Mouse (Mus musculus): ENCODE measurements at regions not wholly inside any gene's neighbourhood (a gene's known extent, or its start where the extent isn't known, plus 50 kb on each side); places are given as distances from the start of the nearest gene placed in this dataset.

GRCm38 (mm10) chr10:16650120-16650519, 1072.9 kb upstream of the Cited2 start:
- ATAC-seq = no peak
- Histone ChIP-seq H3K27me3 (replicated peaks; ENCODE audit: control insufficient read depth, insufficient read depth, low read length) (no peaks in the 10 kb centered on the region), H3K9ac (ENCODE audit: low read depth, low read length) (no peak overlapping the region), H3K4me2 (ENCODE audit: low read length) (no peak overlapping the region), H3K4me3 (ENCODE audit: low read length) (no peak overlapping the region), H3K27ac (ENCODE audit: low read depth, low read length) (no peak overlapping the region), H3K4me1 (ENCODE audit: control insufficient read depth, insufficient read depth, low read depth, low read length) (no peaks in the 10 kb centered on the region), H3K36me3 (ENCODE audit: control insufficient read depth, insufficient read depth, low read length) (no peaks in the 10 kb centered on the region), H3K9me3 (ENCODE audit: control insufficient read depth, low read length) (no peaks in the 10 kb centered on the region)
- 76% methylated on average over 1 of the region's 1 CpGs for WGBS

- no peaks in the 10 kb centered on the region for H3K9me3 ChIP-seq (ENCODE audit: control insufficient read depth, low read length)
- no peak for ATAC-seq
- H3K27me3 ChIP-seq (replicated peaks; ENCODE audit: control insufficient read depth, insufficient read depth, low read length) = no peaks in the 10 kb centered on the region
- WGBS = 92% methylated on average over 4 of the region's 4 CpGs
- H3K9ac ChIP-seq (ENCODE audit: low read depth, low read length) = no peak overlapping the region
- no peak overlapping the region for H3K4me2 ChIP-seq (ENCODE audit: low read length)
- H3K4me1 ChIP-seq (ENCODE audit: control insufficient read depth, insufficient read depth, low read depth, low read length) = no peaks in the 10 kb centered on the region
- no peak overlapping the region for H3K4me3 ChIP-seq (ENCODE audit: low read length)
- no peak overlapping the region for H3K27ac ChIP-seq (ENCODE audit: low read depth, low read length)
- no peaks in the 10 kb centered on the region for H3K36me3 ChIP-seq (ENCODE audit: control insufficient read depth, insufficient read depth, low read length)
These were observed 1070.6 kb upstream of the Cited2 start for GRCm38 (mm10) chr10:16652450-16652849.

DNA sequence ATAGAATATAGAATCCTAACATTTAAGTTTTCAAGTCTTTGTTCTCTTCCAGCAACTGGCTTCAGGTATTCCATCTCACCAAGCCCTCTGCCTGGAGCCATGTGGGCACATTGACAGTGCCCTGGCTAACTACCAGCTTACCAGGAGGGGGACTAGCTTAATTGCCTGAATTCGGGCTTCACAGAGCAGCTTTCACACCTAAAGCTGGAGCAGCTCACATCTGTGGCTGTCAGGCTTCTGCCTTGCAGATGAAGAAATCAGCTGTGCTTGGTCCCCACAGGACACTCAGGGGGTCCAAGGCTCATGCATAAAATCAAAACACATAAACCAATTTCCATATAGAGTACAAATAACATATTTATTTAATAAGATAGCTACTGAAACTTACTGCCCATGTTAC, 1058.5 kb upstream of the Cited2 start:
- no peak overlapping the region for H3K27ac ChIP-seq (ENCODE audit: low read depth, low read length)
- peak; percentile 82 for ATAC-seq
- no peaks in the 10 kb centered on the region for H3K4me1 ChIP-seq (ENCODE audit: control insufficient read depth, insufficient read depth, low read depth, low read length)
- H3K27me3 ChIP-seq (replicated peaks; ENCODE audit: control insufficient read depth, insufficient read depth, low read length) = no peaks in the 10 kb centered on the region
- 27% methylated on average over 1 of the region's 1 CpGs for WGBS
- H3K9me3 ChIP-seq (ENCODE audit: control insufficient read depth, low read length) = no peaks in the 10 kb centered on the region
- no peak overlapping the region for H3K4me3 ChIP-seq (ENCODE audit: low read length)
- H3K36me3 ChIP-seq (ENCODE audit: control insufficient read depth, insufficient read depth, low read length) = no peaks in the 10 kb centered on the region
- no peak overlapping the region for H3K4me2 ChIP-seq (ENCODE audit: low read length)
- H3K9ac ChIP-seq (ENCODE audit: low read depth, low read length) = no peak overlapping the region

DNA sequence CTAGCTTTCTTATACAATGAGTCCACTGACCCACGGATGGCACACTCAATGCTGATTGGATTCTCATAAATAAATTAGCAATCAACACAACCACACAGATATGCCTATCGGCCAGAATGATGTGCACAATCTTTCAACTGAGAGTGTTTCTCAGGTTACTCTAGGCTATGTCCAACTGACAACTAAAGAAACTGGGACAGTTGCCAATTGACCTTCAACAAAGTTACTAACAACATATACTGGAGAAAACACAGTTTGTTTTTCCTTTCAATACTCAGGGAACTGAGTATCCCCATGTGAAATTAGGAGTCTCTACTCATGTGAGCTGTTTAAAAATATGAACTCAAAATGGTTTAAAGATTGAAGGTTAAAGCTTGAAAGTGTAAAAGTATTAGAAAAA, 1052.7 kb upstream of the Cited2 start:
- no peak for ATAC-seq

GRCm38 (mm10) chr10:16681001-16681400, 1042.0 kb upstream of the Cited2 start:
- H3K9ac ChIP-seq (ENCODE audit: low read depth, low read length) = no peak overlapping the region
- H3K4me3 ChIP-seq (ENCODE audit: low read length) = no peak overlapping the region
- no peaks in the 10 kb centered on the region for H3K36me3 ChIP-seq (ENCODE audit: control insufficient read depth, insufficient read depth, low read length)
- 88% methylated on average over 3 of the region's 3 CpGs for WGBS
- no peaks in the 10 kb centered on the region for H3K27me3 ChIP-seq (replicated peaks; ENCODE audit: control insufficient read depth, insufficient read depth, low read length)
- H3K9me3 ChIP-seq (ENCODE audit: control insufficient read depth, low read length) = no peaks in the 10 kb centered on the region
- H3K4me1 ChIP-seq (ENCODE audit: control insufficient read depth, insufficient read depth, low read depth, low read length) = no peaks in the 10 kb centered on the region
- H3K27ac ChIP-seq (ENCODE audit: low read depth, low read length) = no peak overlapping the region
- H3K4me2 ChIP-seq (ENCODE audit: low read length) = no peak overlapping the region
- ATAC-seq = no peak

More for the DNA sequence above, 1052.7 kb upstream of the Cited2 start:
- no peak overlapping the region for H3K4me2 ChIP-seq (ENCODE audit: low read length)
- H3K27ac ChIP-seq (ENCODE audit: low read depth, low read length) = no peak overlapping the region
- no peaks in the 10 kb centered on the region for H3K36me3 ChIP-seq (ENCODE audit: control insufficient read depth, insufficient read depth, low read length)
- no peaks in the 10 kb centered on the region for H3K27me3 ChIP-seq (replicated peaks; ENCODE audit: control insufficient read depth, insufficient read depth, low read length)
- H3K4me1 ChIP-seq (ENCODE audit: control insufficient read depth, insufficient read depth, low read depth, low read length) = no peaks in the 10 kb centered on the region
- no peaks in the 10 kb centered on the region for H3K9me3 ChIP-seq (ENCODE audit: control insufficient read depth, low read length)
- H3K9ac ChIP-seq (ENCODE audit: low read depth, low read length) = no peak overlapping the region
- H3K4me3 ChIP-seq (ENCODE audit: low read length) = no peak overlapping the region
- WGBS = 42% methylated on average over 2 of the region's 2 CpGs

GRCm38 (mm10) chr10:16685352-16685751, 1037.7 kb upstream of the Cited2 start:
- Histone ChIP-seq H3K4me2 (ENCODE audit: low read length) (no peak overlapping the region), H3K9ac (ENCODE audit: low read depth, low read length) (no peak overlapping the region), H3K27me3 (replicated peaks; ENCODE audit: control insufficient read depth, insufficient read depth, low read length) (no peaks in the 10 kb centered on the region), H3K4me3 (ENCODE audit: low read length) (no peak overlapping the region), H3K9me3 (ENCODE audit: control insufficient read depth, low read length) (no peaks in the 10 kb centered on the region), H3K27ac (ENCODE audit: low read depth, low read length) (no peak overlapping the region), H3K4me1 (ENCODE audit: control insufficient read depth, insufficient read depth, low read depth, low read length) (no peaks in the 10 kb centered on the region), H3K36me3 (ENCODE audit: control insufficient read depth, insufficient read depth, low read length) (no peaks in the 10 kb centered on the region)
- WGBS = 96% methylated on average over 1 of the region's 1 CpGs
- ATAC-seq = no peak

DNA sequence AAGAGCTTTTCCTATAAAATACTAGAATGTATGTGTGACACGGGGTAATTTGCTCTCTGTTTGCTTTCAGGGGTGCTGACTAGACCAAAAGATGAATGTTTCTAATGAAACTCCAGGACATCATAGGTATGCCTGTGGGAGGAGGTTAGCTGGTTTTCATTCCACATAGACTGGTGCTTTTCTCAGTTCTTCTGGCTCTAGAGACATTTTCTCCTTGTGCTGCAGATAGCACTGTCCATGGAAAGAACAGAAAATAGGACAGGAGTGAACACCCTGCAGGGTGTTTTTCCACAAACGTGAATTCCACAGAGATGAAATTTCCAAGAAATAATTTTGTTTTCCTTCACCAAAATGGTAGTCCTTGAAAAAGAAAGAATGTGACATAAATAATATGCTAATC, 1016.0 kb upstream of the Cited2 start:
- H3K9me3 ChIP-seq (ENCODE audit: control insufficient read depth, low read length) = no peaks in the 10 kb centered on the region
- H3K9ac ChIP-seq (ENCODE audit: low read depth, low read length) = no peak overlapping the region
- no peak overlapping the region for H3K4me2 ChIP-seq (ENCODE audit: low read length)
- H3K36me3 ChIP-seq (ENCODE audit: control insufficient read depth, insufficient read depth, low read length) = no peaks in the 10 kb centered on the region
- 71% methylated on average over 2 of the region's 2 CpGs for WGBS
- no peaks in the 10 kb centered on the region for H3K4me1 ChIP-seq (ENCODE audit: control insufficient read depth, insufficient read depth, low read depth, low read length)
- H3K27ac ChIP-seq (ENCODE audit: low read depth, low read length) = no peak overlapping the region
- no peak for ATAC-seq
- no peak overlapping the region for H3K4me3 ChIP-seq (ENCODE audit: low read length)
- H3K27me3 ChIP-seq (replicated peaks; ENCODE audit: control insufficient read depth, insufficient read depth, low read length) = no peaks in the 10 kb centered on the region

- 0 out of 2 replicates have a peak, but pooled peaks have one; percentile 34 for ATAC-seq
- WGBS = 54% methylated on average over 3 of the region's 3 CpGs
These were observed 1009.9 kb upstream of the Cited2 start for GRCm38 (mm10) chr10:16713143-16713542.

DNA sequence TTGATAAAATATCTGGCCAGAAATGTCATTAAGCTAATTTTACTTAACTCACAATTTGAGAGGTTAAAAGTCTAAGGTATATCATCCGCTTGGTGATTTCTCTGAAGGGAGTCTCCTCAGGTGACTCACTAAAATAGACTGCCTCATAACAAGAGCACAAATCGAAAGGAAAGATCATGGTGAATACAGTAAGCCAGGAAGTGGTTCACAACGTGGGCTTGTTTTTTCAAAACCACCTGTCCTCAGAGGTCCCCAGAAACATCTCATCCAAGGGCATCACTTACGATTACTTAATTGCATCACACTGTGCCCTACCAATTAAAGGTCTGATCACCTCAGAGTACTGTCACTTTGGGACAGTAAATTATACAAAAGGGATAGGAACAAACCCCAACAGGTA, 1009.0 kb upstream of the Cited2 start:
- H3K27ac ChIP-seq (ENCODE audit: low read depth, low read length) = no peak overlapping the region
- H3K9ac ChIP-seq (ENCODE audit: low read depth, low read length) = no peak overlapping the region
- no peaks in the 10 kb centered on the region for H3K4me1 ChIP-seq (ENCODE audit: control insufficient read depth, insufficient read depth, low read depth, low read length)
- no peak overlapping the region for H3K4me3 ChIP-seq (ENCODE audit: low read length)
- no peaks in the 10 kb centered on the region for H3K9me3 ChIP-seq (ENCODE audit: control insufficient read depth, low read length)
- WGBS = 75% methylated on average over 4 of the region's 4 CpGs
- no peak overlapping the region for H3K4me2 ChIP-seq (ENCODE audit: low read length)
- no peak for ATAC-seq
- H3K36me3 ChIP-seq (ENCODE audit: control insufficient read depth, insufficient read depth, low read length) = no peaks in the 10 kb centered on the region
- no peaks in the 10 kb centered on the region for H3K27me3 ChIP-seq (replicated peaks; ENCODE audit: control insufficient read depth, insufficient read depth, low read length)

More at GRCm38 (mm10) chr10:16713143-16713542, 1009.9 kb upstream of the Cited2 start:
- Histone ChIP-seq H3K4me2 (ENCODE audit: low read length) (no peak overlapping the region), H3K9ac (ENCODE audit: low read depth, low read length) (no peak overlapping the region), H3K36me3 (ENCODE audit: control insufficient read depth, insufficient read depth, low read length) (no peaks in the 10 kb centered on the region), H3K27me3 (replicated peaks; ENCODE audit: control insufficient read depth, insufficient read depth, low read length) (no peaks in the 10 kb centered on the region), H3K4me1 (ENCODE audit: control insufficient read depth, insufficient read depth, low read depth, low read length) (no peaks in the 10 kb centered on the region), H3K4me3 (ENCODE audit: low read length) (no peak overlapping the region), H3K9me3 (ENCODE audit: control insufficient read depth, low read length) (no peaks in the 10 kb centered on the region), H3K27ac (ENCODE audit: low read depth, low read length) (no peak overlapping the region)

DNA sequence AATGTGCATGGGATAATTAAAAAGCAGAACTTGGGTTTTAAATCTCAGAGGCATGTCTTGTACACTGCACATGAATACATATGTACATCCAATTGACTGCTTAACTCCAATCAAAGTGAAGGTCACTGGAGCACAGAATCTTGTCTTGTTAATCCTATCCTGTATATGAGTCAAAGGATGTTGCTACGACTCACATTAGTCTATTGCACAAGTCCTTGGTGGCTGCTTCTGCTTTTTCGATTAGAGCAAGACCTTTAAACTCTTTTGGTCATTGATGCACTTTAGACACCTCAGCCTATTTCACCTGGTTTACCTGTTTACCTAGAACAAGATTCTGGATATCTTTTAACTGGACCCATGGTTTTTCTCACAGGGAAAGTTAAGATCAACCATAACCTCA, 1008.5 kb upstream of the Cited2 start:
- WGBS = 90% methylated on average over 2 of the region's 2 CpGs
- H3K9me3 ChIP-seq (ENCODE audit: control insufficient read depth, low read length) = no peaks in the 10 kb centered on the region
- H3K27me3 ChIP-seq (replicated peaks; ENCODE audit: control insufficient read depth, insufficient read depth, low read length) = no peaks in the 10 kb centered on the region
- no peak overlapping the region for H3K4me2 ChIP-seq (ENCODE audit: low read length)
- H3K4me1 ChIP-seq (ENCODE audit: control insufficient read depth, insufficient read depth, low read depth, low read length) = no peaks in the 10 kb centered on the region
- no peak for ATAC-seq
- no peaks in the 10 kb centered on the region for H3K36me3 ChIP-seq (ENCODE audit: control insufficient read depth, insufficient read depth, low read length)
- H3K9ac ChIP-seq (ENCODE audit: low read depth, low read length) = no peak overlapping the region
- no peak overlapping the region for H3K27ac ChIP-seq (ENCODE audit: low read depth, low read length)
- no peak overlapping the region for H3K4me3 ChIP-seq (ENCODE audit: low read length)

Data from hindbrain, embryonic 16.5 days (tissue).